8 mouse cellular contexts compared by ENCODE assay signal in the genomic region with DNA sequence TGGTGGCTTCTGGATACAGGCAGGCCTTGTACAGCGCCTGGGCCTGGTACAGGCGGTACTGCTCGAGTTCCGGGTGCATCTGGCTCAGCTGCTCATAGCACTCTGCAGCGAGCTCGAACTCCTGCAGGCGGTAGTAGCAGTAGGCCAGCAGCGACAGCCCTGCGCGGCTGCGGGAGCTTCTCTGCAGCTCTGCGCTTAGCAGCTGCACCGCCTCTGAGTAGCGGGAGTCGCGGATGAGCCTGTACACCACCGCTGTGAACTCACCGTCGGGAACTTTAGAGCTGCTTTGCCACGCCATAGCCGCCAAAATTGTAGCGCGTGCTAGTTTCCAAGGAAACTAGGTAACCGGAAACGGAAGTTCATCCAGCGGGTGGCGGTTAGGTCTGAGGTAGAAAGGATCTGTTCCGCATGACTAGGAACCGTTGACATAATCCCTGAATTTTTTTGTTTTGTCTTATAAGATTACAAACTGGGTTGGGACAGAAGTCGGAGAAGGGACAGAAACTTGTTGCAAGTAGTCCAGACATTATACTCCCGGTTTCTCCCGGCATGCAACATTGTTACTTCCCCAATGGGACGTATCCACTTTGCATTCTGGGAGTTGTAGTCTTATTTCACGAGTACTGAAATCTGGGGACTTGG. TPM values are rescaled to one million over a fixed set of nuclear protein-coding genes. Genes with fewer than 3 reads are reported as not detected.
DNase-seq lines count a peak whose midpoint lies in the region; ATAC-seq and TF ChIP-seq lines count a peak whose summit lies in the region.
"Not testable (repeated sequence)": the region's sequence is repeated elsewhere in the genome, so short reads cannot be mapped to it uniquely, and the experiment has no call there.

TSS of gene Ttc30a1 (minus strand) at position 528 of the 642 bp plus-strand sequence.

- peak within 1 kb of the TSS; percentile 47 for H3K4me3 ChIP-seq in cerebellum, adult 2 months (replicated peaks; ENCODE audit: insufficient read depth, low read depth, low read length)
- peak within 1 kb of the TSS; percentile 61 for H3K4me3 ChIP-seq in liver, postnatal 0 days (ENCODE audit: low read depth, low read length)
- H3K4me3 ChIP-seq in neural tube, embryonic 12.5 days: peak within 1 kb of the TSS; percentile 45
- peak within 1 kb of the TSS; percentile 60 for H3K4me3 ChIP-seq in stomach, embryonic 16.5 days (replicated peaks; ENCODE audit: low read length)

- not testable (repeated sequence) for H3K27ac ChIP-seq in cerebellum, adult 2 months (ENCODE audit: insufficient read depth, low read length); neural tube, embryonic 12.5 days; stomach, embryonic 16.5 days (ENCODE audit: low read length)
- peak within 1 kb of the TSS; percentile 44; the same call in 1 of the 2 replicates for H3K27ac ChIP-seq in liver, postnatal 0 days (ENCODE audit: low read depth)

- peak; percentile 85 for DNase-seq in ES-CJ7 (ENCODE audit: low read depth, low spot score)
- DNase-seq in cerebellum, adult 2 months: peak; percentile 81 to 82
- DNase-seq in forelimb bud, embryonic 11.5 days (ENCODE audit: low read depth, low spot score): peak; percentile 87
- DNase-seq in heart, postnatal 4 days: peak; percentile 76
- DNase-seq in layer of hippocampus, adult 18-20 months (ENCODE audit: low spot score in 2 of 2): peak; percentile 77 to 88
- DNase-seq in liver, postnatal 0 days: peak; percentile 78

- H3K4me2 ChIP-seq in liver, postnatal 0 days (ENCODE audit: low read depth, low read length): peak within 1 kb of the TSS; percentile 70
- peak within 1 kb of the TSS; percentile 67 for H3K4me2 ChIP-seq in neural tube, embryonic 12.5 days (replicated peaks)
- peak within 1 kb of the TSS; percentile 62 for H3K4me2 ChIP-seq in stomach, embryonic 16.5 days (ENCODE audit: low read depth, low read length)

- not testable (repeated sequence) for H3K27me3 ChIP-seq in cerebellum, adult 2 months (ENCODE audit: control insufficient read depth, insufficient read depth, low read length); liver, postnatal 0 days (ENCODE audit: insufficient read depth, low read length); neural tube, embryonic 12.5 days (replicated peaks); stomach, embryonic 16.5 days (ENCODE audit: control insufficient read depth, insufficient read depth, low read length)

- not testable (repeated sequence) for H3K4me1 ChIP-seq in cerebellum, adult 2 months (ENCODE audit: control insufficient read depth, insufficient read depth, low read length); liver, postnatal 0 days (ENCODE audit: insufficient read depth); neural tube, embryonic 12.5 days; stomach, embryonic 16.5 days (ENCODE audit: control insufficient read depth, insufficient read depth, low read length)

- 2% methylated on average over 34 of the region's 34 CpGs for WGBS in cerebellum, adult 2 months
- 4% methylated on average over 25 of the region's 34 CpGs for WGBS in liver, postnatal 0 days (ENCODE audit: insufficient replicate concordance)
- 3% methylated on average over 31 of the region's 34 CpGs for WGBS in neural tube, embryonic 12.5 days
- under 1% methylated on average over 31 of the region's 34 CpGs for WGBS in stomach, embryonic 16.5 days

- peak within 1 kb of the TSS; percentile 57 for H3K9ac ChIP-seq in liver, postnatal 0 days (replicated peaks)
- peak within 1 kb of the TSS; percentile 33; the same call in 1 of the 2 replicates for H3K9ac ChIP-seq in neural tube, embryonic 12.5 days
- H3K9ac ChIP-seq in stomach, embryonic 16.5 days (ENCODE audit: low read length): peak within 1 kb of the TSS; percentile 68

- not testable (repeated sequence) for TF ChIP-seq CTCF in cerebellum, adult 2 months (IDR thresholded peaks at IDR 0.05; ENCODE audit: borderline replicate concordance, insufficient read depth, low read depth, low read length); liver, postnatal 0 days (IDR thresholded peaks at IDR 0.05; ENCODE audit: low read depth)

- not testable (repeated sequence) for H3K9me3 ChIP-seq in liver, postnatal 0 days (ENCODE audit: low read length); neural tube, embryonic 12.5 days; stomach, embryonic 16.5 days (replicated peaks; ENCODE audit: control insufficient read depth, low read length)

- 0 out of 2 replicates have a peak, but pooled peaks have one; percentile 27 for TF ChIP-seq POLR2A in cerebellum, adult 2 months (IDR thresholded peaks at IDR 0.05; ENCODE audit: borderline replicate concordance, insufficient read depth, low read length)

- ATAC-seq in liver, postnatal 0 days: peak; percentile 82
- peak; percentile 61 for ATAC-seq in neural tube, embryonic 12.5 days (ENCODE audit: low FRiP score, low read depth)
- peak; percentile 73; the same call in 1 of the 2 replicates for ATAC-seq in stomach, embryonic 16.5 days (ENCODE audit: insufficient read depth, low FRiP score)

- H3K36me3 ChIP-seq in liver, postnatal 0 days (replicated peaks; ENCODE audit: insufficient read depth, low read length); neural tube, embryonic 12.5 days; stomach, embryonic 16.5 days (ENCODE audit: control insufficient read depth, insufficient read depth, low read length): not testable (repeated sequence)

- TF ChIP-seq EP300 in liver, postnatal 0 days (IDR thresholded peaks at IDR 0.05; ENCODE audit: low read depth): peak; percentile 73; the same call in 1 of the 2 replicates

RNA-seq across cellular contexts. Expression of gene Ttc30a1, which starts in this region (rescaled TPM):
- 3.3 and 4.1 TPM in 2 replicates for polyA plus RNA-seq in cerebellum, adult 2 months (2012; rRNA removed)
- total RNA-seq in heart, postnatal 4 days (2021): 1 to 10 TPM; 3.4 to 3.6 TPM
- total RNA-seq in layer of hippocampus, adult 18-20 months (2021): 1 to 10 TPM; 2.8 to 3.5 TPM
- polyA plus RNA-seq in liver, postnatal 0 days (2015; fragmentation: Nextera tagmentation; extraction: Ambion mirVana): 1.0 and 1.1 TPM in 2 replicates
- 8.3 and 8.5 TPM in 2 replicates for polyA plus RNA-seq in neural tube, embryonic 12.5 days (2016; fragmentation: Nextera tagmentation; extraction: Ambion mirVana)
- polyA plus RNA-seq in stomach, embryonic 16.5 days (2015; fragmentation: Nextera tagmentation; extraction: Ambion mirVana): 7.2 and 7.6 TPM in 2 replicates
